Mouse (Mus musculus) cortical plate, adult 2 months (tissue): ENCODE data around the gene Krt81.

Experiments used
- CTCF ChIP-seq: fragments of 200-500 bp; IDR thresholded peaks from 2 replicates; pipeline ENCODE4 v1.5.1; 2011; ENCODE audit warnings: mild to moderate bottlenecking, control low read depth, low read length; ENCODE audit not compliant: insufficient read depth; ENCODE audit errors: extremely low read depth
- POLR2A ChIP-seq: fragments of 200-500 bp; IDR thresholded peaks from 2 replicates; pipeline ENCODE4 v1.6.1; 2011; ENCODE audit warnings: mild to moderate bottlenecking, low read length, control low read depth; ENCODE audit not compliant: insufficient read depth; ENCODE audit errors: extremely low read depth

DNA sequence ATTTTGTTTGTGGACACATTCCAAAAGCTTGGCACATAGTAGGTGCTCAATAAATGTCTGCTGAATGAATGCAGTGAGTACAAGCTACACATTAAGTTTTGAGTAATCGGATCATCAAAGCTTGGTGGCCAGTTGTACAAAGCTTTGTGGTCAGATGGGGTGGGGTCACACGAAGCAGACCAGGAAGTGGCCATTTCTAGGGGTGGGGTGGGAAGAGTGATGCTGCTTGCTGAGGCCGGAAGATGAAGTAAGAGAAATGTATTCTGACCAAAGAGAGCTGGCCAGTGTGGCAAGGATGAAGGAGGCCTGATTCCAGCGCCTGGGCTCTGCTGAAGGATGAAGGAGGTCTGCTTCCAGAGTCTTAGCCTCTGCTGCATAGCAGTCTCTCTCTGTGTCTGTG lies 5.5 kb upstream of the Krt81 start:
- TF ChIP-seq CTCF (no peak), POLR2A (no peak)
